Mouse (Mus musculus) embryonic fibroblast, embryonic 13.5 days (primary cell): ENCODE data around the gene Defb19.

Experiments
- CTCF ChIP-seq: IDR thresholded peaks from 2 replicates; pipeline ENCODE4 v1.5.1; 2011; ENCODE audit warnings: mild to moderate bottlenecking, control low read depth, low read length, moderate library complexity, borderline replicate concordance; ENCODE audit not compliant: insufficient read depth
- POLR2A ChIP-seq: IDR thresholded peaks from 2 replicates; pipeline ENCODE4 v1.6.1; 2011; ENCODE audit warnings: low read depth, mild to moderate bottlenecking, control low read depth, low read length, moderate library complexity

DNA sequence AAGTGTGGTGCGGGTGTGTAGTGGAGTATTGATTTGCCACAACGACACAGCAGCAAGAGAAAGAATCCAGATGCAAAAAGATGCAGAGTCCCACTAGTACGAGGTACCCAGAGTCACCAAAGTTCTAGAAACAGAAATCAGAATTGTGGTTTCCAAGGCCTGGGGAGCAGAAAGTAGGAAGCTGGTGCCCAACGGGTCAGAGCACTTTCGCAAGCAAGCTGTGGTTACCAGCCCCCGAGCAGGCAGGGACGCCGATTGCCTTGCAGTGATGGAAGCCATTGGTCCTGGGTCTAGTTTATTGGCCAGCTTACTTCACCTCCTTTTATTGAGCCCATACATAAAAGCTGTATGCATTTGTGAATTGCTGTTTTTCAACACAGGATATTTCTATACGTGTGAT is 38.1 kb downstream of the Defb19 start:
- TF ChIP-seq CTCF (no peak), POLR2A (no peak)
